Mouse (Mus musculus) thymus, adult 2 months (tissue): ENCODE data around the gene Aoc2.

Experiments used
- CTCF ChIP-seq: fragments of 200-500 bp; IDR thresholded peaks from 2 replicates; pipeline ENCODE4 v1.5.1; 2012; ENCODE audit warnings: mild to moderate bottlenecking, control low read depth, low read length, moderate library complexity, borderline replicate concordance; ENCODE audit not compliant: control insufficient read depth, poor library complexity, insufficient read depth; ENCODE audit errors: extremely low read depth
- POLR2A ChIP-seq: fragments of 200-500 bp; IDR thresholded peaks from 2 replicates; pipeline ENCODE4 v1.6.1; 2012; ENCODE audit warnings: mild to moderate bottlenecking, low read length, control low read depth, moderate library complexity; ENCODE audit not compliant: control insufficient read depth, poor library complexity, insufficient read depth; ENCODE audit errors: extremely low read depth

DNA sequence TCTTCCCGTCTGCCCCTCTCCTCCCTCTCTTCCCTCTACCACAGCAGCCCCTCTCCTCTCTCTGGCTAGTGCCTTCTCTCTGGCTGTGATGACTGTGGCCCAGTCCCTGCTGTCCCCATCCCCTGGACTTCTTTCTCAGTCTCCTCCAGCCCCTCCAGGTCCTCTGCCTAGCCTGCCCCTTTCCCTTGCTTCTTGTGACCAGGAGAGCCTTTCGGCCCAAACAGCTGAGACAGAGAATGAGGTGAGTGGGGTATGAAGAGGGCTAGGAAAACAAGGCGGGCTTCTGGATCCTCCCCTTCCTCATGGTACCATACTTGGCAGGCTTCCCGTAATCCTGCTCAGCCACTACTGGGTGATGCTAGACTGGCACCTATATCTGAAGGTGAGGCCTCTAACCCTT is 49.6 kb upstream of the Aoc2 start:
- TF ChIP-seq CTCF, result no peak
- TF ChIP-seq POLR2A, result no peak
